ENCODE assay signal across 8 mouse cellular contexts in the genomic region with DNA sequence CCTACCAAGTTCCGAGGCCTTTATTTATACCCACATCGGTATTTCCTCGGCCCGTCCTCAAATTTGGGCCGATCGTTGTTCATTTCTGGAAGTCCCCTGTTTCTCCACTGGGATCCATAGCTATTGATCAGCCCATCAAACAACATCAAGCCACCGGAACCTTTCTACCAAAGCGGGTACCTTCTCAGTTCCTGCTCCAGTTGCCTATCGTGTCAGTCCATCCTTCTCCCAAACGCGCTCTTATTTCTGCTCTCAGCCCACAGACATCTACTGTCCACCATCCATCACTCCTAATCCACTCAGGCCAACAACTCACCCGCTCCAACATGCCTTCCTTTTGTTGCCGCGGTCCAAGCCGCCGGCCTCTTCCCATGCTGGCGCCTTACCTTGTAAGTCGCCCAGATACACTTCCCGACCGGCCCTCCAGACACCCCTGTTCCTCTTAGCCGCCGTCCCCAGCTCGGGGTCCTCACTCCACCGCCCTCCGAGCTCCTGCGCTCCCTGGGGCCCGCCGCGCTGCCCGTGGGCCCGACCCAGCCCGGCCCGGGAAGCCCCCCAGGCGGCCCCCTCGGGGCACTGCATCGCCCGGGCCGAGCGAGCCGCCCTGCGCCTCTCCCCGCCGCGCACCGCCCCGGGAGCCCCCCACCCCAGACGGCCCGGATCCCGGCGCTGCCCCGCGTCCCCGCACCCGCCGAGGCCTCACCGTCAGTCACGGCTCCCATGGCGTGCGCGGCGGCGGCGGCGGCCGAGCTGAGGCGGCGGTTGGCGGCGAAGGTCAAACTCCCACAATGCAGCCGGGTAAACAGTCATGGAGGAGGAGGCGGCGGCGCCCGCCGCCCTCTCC. TPM values are rescaled to one million over a fixed set of nuclear protein-coding genes. Genes with fewer than 3 reads are reported as not detected.
DNase-seq lines count a peak whose midpoint lies in the region; ATAC-seq and TF ChIP-seq lines count a peak whose summit lies in the region.

No protein-coding gene starts in this region.

- peak overlapping the region; percentile 99 for H3ac ChIP-seq in myocyte (ENCODE audit: control insufficient read depth, insufficient read length)

- peak overlapping the region; percentile 97 for H3K9ac ChIP-seq in embryonic facial prominence, embryonic 14.5 days (ENCODE audit: low read depth, low read length)
- peak overlapping the region; percentile 98 for H3K9ac ChIP-seq in liver, embryonic 11.5 days (ENCODE audit: low read depth, low read length)

- peak overlapping the region; percentile 70 for H3K4me2 ChIP-seq in embryonic facial prominence, embryonic 14.5 days (ENCODE audit: low read depth, low read length)
- H3K4me2 ChIP-seq in liver, embryonic 11.5 days: peak overlapping the region; percentile 75
- peak overlapping the region; percentile 67 for H3K4me2 ChIP-seq in myocyte (ENCODE audit: low read depth)

- peak overlapping the region; percentile 84 for H3K27ac ChIP-seq in embryonic facial prominence, embryonic 14.5 days (replicated peaks; ENCODE audit: low read depth, low read length)
- peak overlapping the region; percentile 85 for H3K27ac ChIP-seq in liver, embryonic 11.5 days (ENCODE audit: low read depth, low read length)

- peaks cover 5% of the 10 kb centered on the region; the same call in 1 of the 2 replicates for H3K36me3 ChIP-seq in embryonic facial prominence, embryonic 14.5 days (ENCODE audit: control insufficient read depth, insufficient read depth, low read length)
- H3K36me3 ChIP-seq in liver, embryonic 11.5 days (ENCODE audit: control insufficient read depth, insufficient read depth, low read length): peaks cover 3% of the 10 kb centered on the region; the same call in 1 of the 2 replicates
- no peaks in the 10 kb centered on the region for H3K36me3 ChIP-seq in myocyte (ENCODE audit: control insufficient read depth, insufficient read depth)
- no peaks in the 10 kb centered on the region for H3K36me3 ChIP-seq in splenic B cell, adult 2 months (ENCODE audit: control insufficient read depth, insufficient read depth, low read length, poor library complexity, severe bottlenecking)

- WGBS in embryonic facial prominence, embryonic 14.5 days: under 1% methylated on average over 39 of the region's 75 CpGs
- under 1% methylated on average over 69 of the region's 75 CpGs for WGBS in liver, embryonic 11.5 days

- ATAC-seq in embryonic facial prominence, embryonic 14.5 days (ENCODE audit: low read depth): peak; percentile 91
- ATAC-seq in liver, embryonic 11.5 days (replicated peaks; ENCODE audit: low FRiP score): peak; percentile 73

- no peaks in the 10 kb centered on the region for H3K27me3 ChIP-seq in embryonic facial prominence, embryonic 14.5 days (replicated peaks; ENCODE audit: control insufficient read depth, insufficient read depth, low read length)
- no peaks in the 10 kb centered on the region for H3K27me3 ChIP-seq in liver, embryonic 11.5 days (replicated peaks; ENCODE audit: control insufficient read depth, insufficient read depth, low read length)
- no peaks in the 10 kb centered on the region for H3K27me3 ChIP-seq in myocyte (ENCODE audit: control insufficient read depth, insufficient read depth, insufficient read length)
- no peaks in the 10 kb centered on the region for H3K27me3 ChIP-seq in splenic B cell, adult 2 months (ENCODE audit: control insufficient read depth, insufficient read depth, low read length, poor library complexity, severe bottlenecking)

- peaks cover 36% of the 10 kb centered on the region for H3K79me2 ChIP-seq in myocyte (ENCODE audit: control insufficient read depth, insufficient read depth)

- peaks cover 12% of the 10 kb centered on the region for H3K4me1 ChIP-seq in embryonic facial prominence, embryonic 14.5 days (ENCODE audit: control insufficient read depth, insufficient read depth, low read length)
- peaks cover 19% of the 10 kb centered on the region for H3K4me1 ChIP-seq in liver, embryonic 11.5 days (replicated peaks; ENCODE audit: control insufficient read depth, insufficient read depth, low read length)

- DNase-seq in B cell, adult 2 months: peak; percentile 69 to 72
- DNase-seq in adrenal gland, postnatal 25 days: peak; percentile 74
- peak; percentile 71 for DNase-seq in embryonic facial prominence, embryonic 14.5 days (ENCODE audit: low spot score)
- DNase-seq in heart, adult 9 months (ENCODE audit: low spot score in 2 of 2): peak; percentile 40 to 42
- DNase-seq in kidney, adult 9 months: peak; percentile 54
- peak; percentile 72 for DNase-seq in liver, embryonic 11.5 days (ENCODE audit: low spot score)
- DNase-seq in splenic B cell, adult 2 months (ENCODE audit: low read depth, low spot score): peak; percentile 68

- H3K9me3 ChIP-seq in embryonic facial prominence, embryonic 14.5 days (ENCODE audit: control insufficient read depth, low read length): no peaks in the 10 kb centered on the region
- H3K9me3 ChIP-seq in liver, embryonic 11.5 days (ENCODE audit: control insufficient read depth, low read length): no peaks in the 10 kb centered on the region

- peak overlapping the region; percentile 93 for H3K4me3 ChIP-seq in embryonic facial prominence, embryonic 14.5 days (ENCODE audit: low read depth, low read length)
- H3K4me3 ChIP-seq in liver, embryonic 11.5 days (ENCODE audit: low read depth, low read length): peak overlapping the region; percentile 95
- peak overlapping the region; percentile 64 for H3K4me3 ChIP-seq in myocyte

- peak; percentile 62 for TF ChIP-seq POLR2A in myocyte (IDR thresholded peaks at IDR 0.05; ENCODE audit: insufficient read length, low read depth)

TF ChIP-seq in myocyte, 11 proteins besides CTCF, POLR2A, EP300 and RAD21:
- peak; percentile 16 for TF ChIP-seq POLR2AphosphoS2 (IDR thresholded peaks at IDR 0.05; ENCODE audit: insufficient read length, low read depth)
- TF ChIP-seq MAX (IDR thresholded peaks at IDR 0.05; ENCODE audit: low read depth): no peak
- no peak for TF ChIP-seq SRF (IDR thresholded peaks at IDR 0.05; ENCODE audit: control insufficient read depth, insufficient read length, low read depth)
- no peak for TF ChIP-seq REST (IDR thresholded peaks at IDR 0.05; ENCODE audit: insufficient read depth, insufficient read length)
- no peak for TF ChIP-seq MYOD1 (IDR thresholded peaks at IDR 0.05; ENCODE audit: control insufficient read depth in 1 of 3, insufficient read length in 2 of 3, low read depth in 2 of 3)
- TF ChIP-seq USF1 (IDR thresholded peaks at IDR 0.05; ENCODE audit: low read depth): no peak
- no peak for TF ChIP-seq TCF12 (IDR thresholded peaks at IDR 0.05; ENCODE audit: insufficient read depth, poor library complexity, severe bottlenecking)

RNA-seq across cellular contexts. Expression of a gene that starts 0.5 kb away (rescaled TPM):
- total RNA-seq in adrenal gland, postnatal 25 days (2021): 28.7 and 30.4 TPM in 2 replicates
- polyA plus RNA-seq in embryonic facial prominence, embryonic 14.5 days (2014; fragmentation: Nextera tagmentation; extraction: Ambion mirVana): 5.7 and 6.5 TPM in 2 replicates
- polyA plus RNA-seq in liver, embryonic 11.5 days (2014; fragmentation: Nextera tagmentation; extraction: Ambion mirVana): 3.0 and 4.0 TPM in 2 replicates
- polyA plus RNA-seq in myocyte (2012; fragmentation: generic; extraction: Trizol): 1.4 TPM

RNA-seq across cellular contexts. Expression of a gene that starts 0.9 kb away (rescaled TPM):
- total RNA-seq in adrenal gland, postnatal 25 days (2021): 105 and 129 TPM in 2 replicates
- 177 and 179 TPM in 2 replicates for polyA plus RNA-seq in embryonic facial prominence, embryonic 14.5 days (2014; fragmentation: Nextera tagmentation; extraction: Ambion mirVana)
- polyA plus RNA-seq in liver, embryonic 11.5 days (2014; fragmentation: Nextera tagmentation; extraction: Ambion mirVana): 178 and 191 TPM in 2 replicates
- polyA plus RNA-seq in myocyte (2012; fragmentation: generic; extraction: Trizol): 66.5 TPM

RNA-seq across cellular contexts. Expression of a gene that starts 46.4 kb away (rescaled TPM):
- total RNA-seq in adrenal gland, postnatal 25 days (2021): not detected in 2 replicates
- polyA plus RNA-seq in embryonic facial prominence, embryonic 14.5 days (2014; fragmentation: Nextera tagmentation; extraction: Ambion mirVana): 0.49 TPM in 1 of 2 replicates, not detected in the other
- not detected in 2 replicates for polyA plus RNA-seq in liver, embryonic 11.5 days (2014; fragmentation: Nextera tagmentation; extraction: Ambion mirVana)
- not detected for polyA plus RNA-seq in myocyte (2012; fragmentation: generic; extraction: Trizol)

Comparison
In these comparisons a context has a peak if more than half of its experiments do, and no peak if none do; other contexts are left out.
1. Peak in every context shown above with its lines: DNase-seq, ATAC-seq, H3K4me3 ChIP-seq and H3K27ac ChIP-seq.